Mouse (Mus musculus): Measurements from ENCODE around the gene Rock2.

The Rock2 gene

DNA sequence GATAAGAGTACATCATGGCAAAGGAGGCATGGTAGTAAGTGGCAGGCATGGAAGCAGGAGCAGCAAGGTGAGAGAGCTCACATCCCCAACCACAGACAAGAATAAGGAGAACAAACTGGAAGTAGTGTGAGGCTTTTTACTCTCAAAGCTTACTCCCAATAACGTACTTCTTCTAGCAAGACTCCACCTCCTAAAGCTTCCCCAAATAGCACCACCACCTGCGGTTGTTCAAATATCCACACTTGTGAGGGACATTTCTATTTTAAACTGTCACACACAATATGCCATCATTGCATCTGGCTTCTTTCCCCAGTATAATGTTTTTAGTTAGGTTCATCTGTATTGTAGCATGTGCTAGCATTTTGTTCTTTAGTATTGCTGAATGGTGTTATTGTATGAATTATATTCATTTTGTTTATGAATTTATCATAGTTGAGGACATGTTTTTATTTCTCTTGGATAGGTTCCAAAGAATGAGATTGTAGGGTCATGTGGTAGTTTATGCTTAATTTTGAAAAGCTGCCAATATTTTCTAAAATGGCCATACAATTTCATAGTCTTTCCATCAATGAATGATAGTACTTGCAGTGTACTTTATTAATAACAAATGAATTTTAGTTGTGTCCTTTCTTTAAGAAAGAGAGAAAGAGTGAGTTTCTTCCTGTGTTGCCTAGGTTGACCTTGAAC, 9.4 kb downstream of the Rock2 start:
- no peak for DNase-seq

DNA sequence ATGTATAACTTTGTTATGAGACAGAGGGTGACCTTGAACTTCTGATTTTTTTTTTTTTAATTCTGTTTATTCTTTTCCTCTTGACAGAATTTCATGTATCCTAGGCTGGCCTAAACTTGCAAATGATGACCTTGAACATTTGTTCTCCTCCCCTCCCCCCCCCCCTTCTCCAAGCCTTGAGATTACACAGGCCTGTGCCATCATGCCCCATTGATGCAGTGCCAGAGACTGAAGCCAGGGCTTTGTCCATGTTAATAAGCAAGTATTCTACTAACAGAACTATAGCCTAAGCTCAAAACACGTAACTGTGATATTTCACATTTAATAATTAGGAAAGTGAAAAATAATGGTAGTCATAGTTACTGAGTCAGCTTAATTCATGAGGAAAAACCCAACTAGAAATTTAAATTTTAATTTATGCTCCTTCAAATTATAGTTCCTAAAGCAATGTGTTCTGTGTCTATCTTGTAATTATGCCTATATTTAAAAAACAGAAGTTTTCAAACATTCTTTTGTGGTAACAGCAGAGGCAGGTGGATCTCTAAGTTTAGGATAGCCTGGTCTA, 12.7 kb downstream of the Rock2 start:
- DNase-seq, result peak; percentile 37 to 44

DNA sequence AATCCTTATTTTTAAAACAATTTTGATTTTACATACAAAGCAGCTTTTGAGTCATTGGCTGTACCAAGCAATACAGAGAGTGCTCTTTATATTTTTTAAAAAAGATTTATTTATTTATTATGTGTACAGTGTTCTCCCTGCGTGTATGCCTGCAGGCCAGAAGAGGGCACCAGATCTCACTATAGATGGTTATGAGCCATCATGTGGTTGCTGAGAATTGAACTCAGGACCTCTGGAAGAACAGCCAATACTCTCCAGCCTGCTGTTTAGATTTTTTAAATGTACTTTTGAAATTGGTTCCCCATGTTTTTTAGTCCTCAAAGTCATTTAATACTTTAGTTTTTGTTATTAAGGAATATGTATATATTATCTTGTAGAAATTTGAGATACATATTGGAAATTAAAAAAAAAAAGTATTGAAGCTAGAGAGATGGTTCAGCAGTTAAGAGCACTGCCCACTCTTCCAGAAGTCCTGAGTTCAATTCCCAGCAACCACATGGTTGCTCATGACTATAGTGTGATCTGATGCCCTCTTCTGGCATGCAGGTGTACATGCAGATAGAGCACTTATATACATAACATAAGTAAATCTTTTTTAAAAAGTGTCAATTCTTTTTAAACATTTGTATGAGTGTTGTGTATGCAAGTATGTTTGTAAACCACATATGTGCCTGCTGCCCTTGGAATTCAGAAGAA, 13.4 kb downstream of the Rock2 start:
- DNase-seq, result no peak

DNA sequence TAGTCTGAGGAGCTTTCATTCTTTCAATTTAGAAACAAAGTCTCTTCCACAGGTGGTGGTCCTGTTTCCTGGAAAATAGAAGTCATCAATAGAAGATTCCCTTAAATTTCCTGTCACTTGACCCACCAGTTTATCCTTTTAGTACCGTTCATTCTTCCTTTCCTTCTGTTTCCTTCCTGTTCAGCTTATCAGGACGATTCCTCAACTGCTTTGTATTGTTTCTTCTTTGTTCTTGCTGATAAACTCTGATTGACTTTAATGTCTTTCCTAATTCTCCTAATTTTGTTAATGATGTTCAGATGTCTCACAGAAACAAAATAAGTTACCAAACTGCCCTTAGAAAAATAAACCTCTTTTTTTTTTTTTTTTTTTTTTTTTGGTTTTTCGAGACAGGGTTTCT, 16.8 kb downstream of the Rock2 start:
- DNase-seq, result no peak

DNA sequence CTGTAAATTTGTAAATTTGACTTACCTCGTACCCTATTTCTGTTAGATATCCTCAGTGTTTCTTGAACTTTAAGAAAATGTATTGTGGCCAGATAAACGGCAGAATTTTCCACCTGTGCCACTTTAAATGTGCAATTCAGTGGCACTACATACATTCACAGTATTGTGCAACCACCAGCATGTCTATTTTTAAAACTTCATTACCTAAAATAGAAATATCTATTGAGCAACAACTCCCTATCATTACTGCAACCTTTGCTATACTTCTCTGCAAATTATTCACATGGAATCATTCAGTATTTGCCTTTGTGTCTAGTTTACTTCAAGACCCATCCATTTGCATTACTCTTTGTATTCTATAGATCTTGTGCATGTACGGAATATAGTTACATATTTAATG, 17.9 kb downstream of the Rock2 start:
- no peak for DNase-seq

DNA sequence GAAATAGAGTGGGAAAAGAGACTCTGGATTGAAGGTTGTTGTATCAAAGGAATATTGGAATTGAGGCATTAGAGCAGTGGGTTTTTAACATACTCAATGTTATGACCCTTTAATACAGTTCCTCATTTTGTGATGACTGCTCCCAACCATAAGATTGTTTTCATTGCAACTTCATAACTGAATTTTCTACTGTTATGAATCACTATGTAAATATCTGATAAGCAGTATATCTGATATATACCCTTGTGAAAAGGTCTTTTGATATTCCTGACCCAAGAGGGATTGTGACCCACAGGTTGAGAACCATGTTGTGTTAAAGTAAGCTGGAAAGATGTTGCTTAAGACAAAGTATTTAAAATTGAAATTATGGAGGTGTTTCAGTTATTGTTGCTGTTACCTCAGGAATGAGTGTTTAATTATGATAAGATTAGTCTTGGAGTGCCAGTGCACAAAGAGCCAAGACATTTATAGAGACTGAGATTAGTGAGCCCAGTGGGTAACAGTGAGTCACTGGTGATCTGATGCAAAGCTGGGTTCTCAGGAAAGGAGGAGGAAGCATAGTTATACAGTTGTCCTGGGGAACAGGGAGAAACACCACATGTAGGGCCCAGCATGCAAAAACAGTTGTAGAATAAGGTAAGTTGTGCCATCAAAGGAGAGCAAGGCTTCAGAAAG, 25.6 kb downstream of the Rock2 start:
- DNase-seq, result no peak

DNA sequence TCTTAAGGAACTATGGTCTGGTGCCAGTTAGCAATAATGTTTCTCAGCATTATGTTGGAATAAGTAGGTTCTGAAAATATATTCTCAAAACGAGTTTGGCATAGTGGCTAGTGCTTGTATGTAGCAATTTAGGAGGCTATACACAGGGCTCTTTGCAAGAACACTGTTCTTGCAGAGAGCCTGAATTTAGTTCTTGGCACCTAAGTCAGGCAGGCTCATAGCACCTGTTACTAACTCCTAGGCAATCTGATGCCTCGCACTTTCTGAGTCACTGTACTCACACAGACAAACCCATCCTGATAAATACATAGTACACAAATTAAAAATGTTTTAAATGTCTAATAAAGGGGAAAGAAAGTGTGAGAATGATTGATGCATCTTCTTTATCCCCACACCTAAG, 33.2 kb downstream of the Rock2 start:
- DNase-seq, result no peak

DNA sequence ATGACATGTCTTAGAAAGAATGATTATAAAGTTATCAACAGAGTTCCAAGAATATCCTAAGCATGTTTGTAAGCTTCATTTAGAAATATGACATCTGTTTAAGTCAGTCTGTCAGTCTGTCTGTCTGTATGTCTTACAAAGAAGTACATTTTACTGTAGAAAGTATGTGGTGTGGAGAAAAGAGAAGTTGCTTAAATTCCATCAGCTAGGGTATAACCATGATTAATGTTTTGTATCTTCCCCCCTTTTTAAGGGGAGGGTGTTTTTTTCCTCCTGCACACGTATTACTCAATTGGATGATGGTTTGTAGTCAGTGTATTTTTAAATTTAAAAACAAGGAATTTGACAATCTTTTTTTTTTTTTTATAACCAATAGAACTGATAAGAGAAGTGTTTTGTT, 39.7 kb downstream of the Rock2 start:
- no peak for DNase-seq

DNA sequence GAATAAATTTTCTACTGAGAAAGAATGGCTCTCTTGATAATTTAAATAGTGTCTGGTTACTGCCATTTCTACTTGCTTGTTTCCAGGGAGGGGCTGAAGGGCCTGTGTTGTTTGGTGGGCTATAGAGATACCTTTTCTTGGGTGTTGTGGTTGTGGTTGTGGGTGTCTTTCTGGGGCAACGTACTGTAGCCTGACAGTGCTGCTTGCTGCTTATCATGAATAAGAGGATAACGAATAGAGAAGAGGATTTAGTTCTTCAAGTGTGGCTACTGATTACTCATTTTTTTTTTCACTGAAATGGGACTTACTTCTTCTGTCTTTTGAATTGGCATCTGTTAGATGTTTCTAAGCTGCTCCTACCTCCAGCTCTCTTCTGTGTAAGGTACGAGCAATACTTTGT, 47.3 kb downstream of the Rock2 start:
- no peak for DNase-seq

DNA sequence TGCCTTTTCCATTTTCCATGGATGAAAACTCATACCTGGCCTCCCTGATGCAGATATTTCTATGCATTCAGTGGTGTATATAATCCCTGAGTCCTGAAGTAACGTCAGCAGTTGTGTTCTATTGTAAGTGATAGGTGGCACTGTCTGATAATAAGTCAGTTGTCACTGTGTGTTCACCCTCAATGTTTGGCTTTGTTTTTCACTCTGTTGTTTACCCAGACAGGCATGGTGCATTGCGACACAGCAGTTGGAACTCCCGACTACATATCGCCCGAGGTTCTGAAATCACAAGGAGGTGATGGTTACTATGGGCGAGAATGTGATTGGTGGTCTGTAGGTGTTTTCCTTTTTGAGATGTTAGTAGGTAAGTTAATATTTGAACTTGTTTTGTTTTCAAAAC, 53.5 kb downstream of the Rock2 start:
- DNase-seq, result no peak

DNA sequence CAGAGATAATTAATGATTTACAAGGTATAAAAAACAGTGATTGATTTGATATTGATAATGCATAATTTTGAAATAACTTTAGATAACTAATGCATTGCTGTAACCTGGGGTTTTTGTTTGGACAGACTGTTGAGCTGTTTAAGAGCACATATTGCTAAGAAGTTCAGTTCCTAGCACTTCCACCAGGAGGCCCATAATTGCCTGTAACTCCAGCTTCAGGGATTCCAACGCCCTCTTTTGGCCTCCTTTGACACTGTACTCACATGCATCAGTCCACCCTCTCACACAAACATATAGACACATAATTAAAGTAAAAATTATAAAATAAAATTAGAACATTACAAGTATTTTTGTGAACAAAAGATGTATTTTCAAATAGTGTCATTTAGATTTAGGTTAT, 64.2 kb downstream of the Rock2 start:
- peak; percentile 17 to 25 for DNase-seq

DNA sequence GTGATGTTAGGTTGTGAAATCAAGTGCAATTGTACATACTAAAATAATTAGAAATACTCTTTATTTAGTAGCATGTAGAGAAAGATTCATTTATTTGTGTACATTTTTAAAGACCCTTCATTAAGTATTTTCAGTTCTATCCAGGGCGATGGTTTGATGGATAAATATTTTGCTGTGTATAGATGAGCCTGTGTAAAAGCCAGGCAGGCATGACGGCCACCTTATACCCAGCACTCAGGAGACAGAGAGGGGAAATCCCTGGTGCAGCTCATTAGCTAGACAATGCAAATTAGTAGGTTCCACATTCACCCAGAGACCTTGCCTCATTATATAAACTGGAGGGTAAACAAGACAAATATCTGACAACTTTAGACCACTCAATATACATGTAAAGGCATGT, 68.7 kb downstream of the Rock2 start:
- no peak for DNase-seq

DNA sequence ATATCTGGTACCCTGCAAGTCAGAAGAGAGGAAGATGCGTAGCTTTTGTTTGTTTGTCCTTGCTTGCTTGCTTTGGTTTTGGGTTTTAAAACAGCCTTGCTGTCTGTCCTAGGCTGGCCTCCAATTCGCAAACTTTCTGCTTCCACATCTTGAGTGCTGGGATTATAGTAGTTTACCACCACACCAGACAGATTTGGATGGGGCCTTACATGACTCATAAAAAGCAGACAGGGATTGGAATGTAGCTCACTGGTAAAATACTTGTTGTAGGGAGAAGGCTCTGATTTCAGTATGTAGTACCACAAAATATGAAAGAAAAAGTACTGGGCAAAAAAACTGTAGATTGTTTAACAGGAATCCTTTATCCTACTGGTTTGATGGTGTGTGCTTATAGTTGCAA, 72.1 kb downstream of the Rock2 start:
- DNase-seq, result no peak

DNA sequence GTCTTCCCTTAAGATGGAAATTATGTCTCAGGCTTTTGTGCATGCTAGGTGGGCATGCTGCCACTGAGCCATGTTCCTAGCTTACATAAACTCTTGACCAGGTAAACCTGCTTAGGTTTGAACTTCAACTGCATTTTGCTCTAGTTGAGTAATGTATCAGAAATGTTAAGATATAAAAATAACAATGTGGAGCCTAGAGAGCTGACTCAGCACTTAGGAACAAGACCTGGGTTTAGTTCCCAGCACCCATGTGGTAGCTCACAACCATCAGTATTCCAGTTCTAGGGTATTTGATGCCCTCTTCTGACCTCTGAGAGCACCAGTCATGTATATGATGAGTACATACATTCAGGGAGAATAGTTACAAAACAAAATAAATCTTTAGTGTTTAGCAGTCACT, 82.4 kb downstream of the Rock2 start:
- DNase-seq, result no peak

DNA sequence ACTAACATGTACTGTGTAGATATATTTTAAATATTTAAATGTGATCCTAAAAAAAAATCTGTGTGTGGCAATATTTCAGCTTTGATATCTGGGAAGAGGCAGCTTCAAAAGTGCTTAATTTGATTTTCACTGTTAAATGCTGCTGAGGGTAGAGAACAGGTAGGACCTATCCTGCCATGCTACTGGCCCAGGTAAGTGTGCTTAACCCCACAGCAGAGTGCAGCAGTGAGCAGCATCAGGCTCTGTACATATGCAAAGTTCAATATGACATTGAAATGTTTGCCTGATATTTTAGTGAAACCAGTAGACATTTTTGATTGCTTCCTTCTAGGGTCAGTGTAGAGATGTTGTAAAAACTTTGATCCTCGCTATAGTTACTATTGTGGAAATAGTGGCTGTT, 91.1 kb downstream of the Rock2 start:
- no peak for DNase-seq

DNA sequence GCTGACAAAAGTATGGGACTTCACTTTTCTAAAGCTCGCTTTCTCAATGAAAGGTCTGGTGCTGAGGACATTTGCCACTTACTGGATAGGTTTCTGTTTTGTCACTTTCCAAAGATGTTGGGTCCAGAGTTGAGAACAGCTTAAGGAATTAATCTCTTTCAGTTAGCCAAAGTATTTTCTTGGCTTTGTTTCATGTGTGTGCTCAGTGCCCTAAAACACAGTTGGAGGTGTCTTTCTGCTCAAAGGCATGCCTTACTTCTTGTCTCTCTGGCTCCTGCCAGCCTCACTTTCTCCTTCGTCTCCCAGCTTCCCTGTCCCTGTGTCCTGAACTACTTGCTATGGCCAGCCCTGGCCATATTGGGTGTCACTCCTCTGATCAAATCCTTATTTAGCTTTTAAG, 96.7 kb downstream of the Rock2 start:
- DNase-seq, result no peak

DNA sequence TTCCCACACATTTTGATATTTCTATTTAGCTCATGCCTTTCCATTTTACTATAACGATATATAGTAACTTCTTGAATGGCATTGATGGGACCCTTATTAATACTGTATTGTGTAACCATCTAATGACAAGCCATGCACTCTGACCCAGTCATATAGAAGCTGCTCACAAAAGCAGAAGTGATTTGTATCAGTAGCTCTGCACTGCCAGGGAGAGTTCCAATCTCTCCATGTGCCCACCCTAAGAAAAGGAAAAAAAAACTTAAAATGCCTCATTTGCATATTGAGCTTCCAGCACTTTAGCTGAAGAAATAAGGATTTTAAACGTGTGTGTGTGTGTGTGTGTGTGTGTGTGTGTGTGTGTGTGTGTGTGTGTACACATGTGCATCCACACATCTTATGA, 97.7 kb downstream of the Rock2 start:
- no peak for DNase-seq

DNA sequence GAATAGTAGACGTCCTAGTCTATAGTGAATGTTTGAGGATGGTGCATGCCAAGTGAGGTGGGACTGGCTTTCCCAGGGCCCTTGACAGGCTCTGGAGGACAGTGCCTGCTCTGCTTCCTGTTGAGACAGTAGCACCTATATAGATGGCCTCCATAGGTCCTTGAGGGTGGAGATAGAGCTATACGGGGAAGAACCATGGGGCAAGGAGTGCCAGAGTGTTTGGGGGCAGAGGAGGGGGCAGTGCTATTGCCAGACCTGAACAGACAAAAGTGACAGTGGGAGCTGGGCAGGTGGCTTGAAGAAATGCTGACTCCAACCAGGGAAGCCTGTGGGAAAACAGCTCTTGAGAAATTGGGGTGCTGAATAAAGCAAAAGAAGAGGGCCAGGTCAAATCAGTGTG, 99.6 kb downstream of the Rock2 start:
- DNase-seq, result no peak

DNA sequence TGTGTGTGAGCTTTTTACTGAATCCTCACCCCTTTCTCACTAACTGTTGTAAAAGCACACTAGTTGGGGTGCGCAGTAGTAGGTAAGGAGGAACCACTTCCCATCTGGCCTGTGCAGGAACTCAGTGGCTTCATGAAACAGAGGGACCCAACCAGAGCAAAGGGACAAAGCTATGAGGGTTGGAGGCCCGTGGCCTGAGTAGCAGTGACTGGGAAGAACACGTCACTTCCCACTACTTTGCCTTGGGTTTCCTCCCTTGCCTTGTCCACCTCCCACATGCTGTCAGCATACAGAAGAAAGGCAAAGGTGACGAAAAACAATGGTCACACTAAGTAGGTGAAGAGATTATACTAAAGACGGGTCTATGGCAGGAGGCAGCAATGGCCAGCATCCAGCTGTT, 101.6 kb downstream of the Rock2 start:
- DNase-seq, result no peak

DNA sequence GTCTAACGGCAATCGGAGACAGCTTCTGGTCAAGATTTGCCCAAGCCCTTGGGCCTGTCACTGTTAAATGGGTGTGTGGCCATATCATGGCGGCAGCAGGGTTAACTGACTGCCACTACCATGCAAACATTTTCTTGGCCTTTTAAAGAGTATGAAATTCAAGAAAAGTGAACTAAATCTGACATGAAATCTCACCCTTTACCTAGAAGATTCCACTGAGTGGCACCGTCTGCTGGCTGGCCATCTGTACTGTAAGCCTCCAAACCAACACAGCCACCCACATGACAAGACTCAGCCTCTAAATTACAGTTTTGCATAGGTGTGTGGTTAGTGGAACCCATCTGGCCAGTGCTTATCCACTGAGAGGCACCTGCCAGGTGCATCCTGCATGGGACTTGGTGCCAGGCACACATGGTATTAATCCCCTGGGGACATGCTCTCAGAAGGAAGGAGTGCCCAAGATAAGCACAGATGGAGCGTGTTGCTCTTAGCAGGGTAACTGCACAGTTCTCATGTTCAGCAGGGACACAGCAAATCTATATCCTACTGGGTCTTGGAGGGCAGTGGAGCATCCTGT, 102.3 kb downstream of the Rock2 start:
- DNase-seq, result no peak

DNA sequence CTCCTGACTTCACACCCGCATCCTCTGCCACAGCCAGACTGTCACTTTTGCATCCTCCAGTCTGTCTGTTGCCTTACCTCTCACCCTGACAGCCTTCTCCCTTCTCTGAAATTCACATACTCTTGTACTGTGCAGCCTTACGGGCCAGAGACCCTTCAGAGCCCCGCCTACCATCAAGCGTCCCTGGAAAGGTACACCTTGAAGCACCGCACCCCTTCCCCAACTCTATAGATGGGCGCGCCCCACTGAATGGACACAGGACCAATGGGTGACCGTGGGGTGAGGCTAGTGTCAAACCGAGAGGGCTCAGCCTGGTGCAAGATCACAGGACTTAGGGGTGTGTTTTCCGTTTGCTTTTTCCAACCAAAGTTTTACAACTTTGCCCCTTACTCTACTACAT, 104.5 kb downstream of the Rock2 start:
- no peak for DNase-seq

DNA sequence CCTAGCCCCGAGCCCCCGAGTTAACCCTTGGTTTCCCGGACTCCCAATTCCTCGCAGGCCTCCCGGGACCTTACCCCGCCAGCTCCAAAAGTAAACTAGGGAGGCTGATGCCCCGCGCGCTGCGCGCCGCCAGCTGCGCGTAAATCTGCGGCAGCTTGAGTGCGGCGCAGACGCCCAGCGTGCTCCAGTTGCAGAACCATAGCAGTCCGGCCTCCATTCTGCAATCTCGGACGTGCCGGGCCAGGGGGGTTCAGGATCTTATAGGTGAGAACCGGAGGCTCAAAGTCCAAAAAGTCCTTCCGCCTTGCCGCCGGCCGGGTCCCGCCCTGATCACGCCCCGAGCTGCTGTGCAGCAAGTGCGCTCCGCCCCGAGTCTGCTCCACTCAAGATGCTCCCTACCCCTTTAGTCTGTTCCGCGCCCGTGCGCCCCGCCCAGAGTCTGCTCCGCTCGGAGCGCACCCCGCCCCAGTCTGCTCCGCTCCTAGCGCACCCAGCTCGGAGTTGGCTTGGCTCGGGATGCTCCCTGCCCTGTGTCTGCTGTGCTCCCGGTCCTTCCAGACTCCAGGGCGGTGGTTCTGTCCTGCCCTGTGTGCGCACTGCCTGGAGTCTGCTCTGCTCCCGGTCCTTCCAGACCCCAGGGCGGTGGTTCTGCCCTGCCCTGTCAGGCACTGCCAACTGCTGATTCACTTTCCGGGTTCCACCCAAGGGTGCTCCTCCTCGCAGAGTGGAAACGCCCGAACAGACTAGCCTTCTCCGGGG, 105.2 kb downstream of the Rock2 start, which contains the start of gene Pqlc3:
Gene Pqlc3, minus strand, starts transcription at position 670 of the 759 bp plus-strand sequence.
- peak; percentile 60 to 74 for DNase-seq

DNA sequence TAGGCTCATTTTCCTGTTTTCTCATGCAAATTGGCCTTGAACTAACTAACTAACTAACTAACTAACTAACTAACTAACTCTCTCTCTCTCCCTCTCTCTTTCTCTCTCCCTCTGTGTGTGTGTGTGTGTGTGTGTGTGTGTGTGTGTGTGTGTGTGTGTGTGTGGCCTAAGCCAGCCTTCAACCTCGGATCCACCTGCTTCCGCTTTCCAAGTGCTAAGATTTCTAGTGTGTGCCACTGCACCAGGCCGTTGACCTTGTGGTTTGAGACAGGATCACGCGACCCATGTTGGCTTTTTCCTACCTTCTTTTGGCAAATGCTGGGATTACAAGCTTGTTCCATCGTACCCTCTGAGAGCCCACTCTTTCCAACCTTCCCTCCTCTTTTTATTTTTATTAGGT, 105.9 kb downstream of the Rock2 start:
- no peak for DNase-seq

Measured in cerebellum, postnatal 10 days (tissue).